Mouse (Mus musculus): ENCODE measurements around the gene Mucl3. TPM values are rescaled to one million over a fixed set of nuclear protein-coding genes. Genes with fewer than 3 reads are reported as not detected.

Gene Mucl3
- polyA plus RNA-seq, 1 experiment from 2014 or later = 71.0 TPM

DNA sequence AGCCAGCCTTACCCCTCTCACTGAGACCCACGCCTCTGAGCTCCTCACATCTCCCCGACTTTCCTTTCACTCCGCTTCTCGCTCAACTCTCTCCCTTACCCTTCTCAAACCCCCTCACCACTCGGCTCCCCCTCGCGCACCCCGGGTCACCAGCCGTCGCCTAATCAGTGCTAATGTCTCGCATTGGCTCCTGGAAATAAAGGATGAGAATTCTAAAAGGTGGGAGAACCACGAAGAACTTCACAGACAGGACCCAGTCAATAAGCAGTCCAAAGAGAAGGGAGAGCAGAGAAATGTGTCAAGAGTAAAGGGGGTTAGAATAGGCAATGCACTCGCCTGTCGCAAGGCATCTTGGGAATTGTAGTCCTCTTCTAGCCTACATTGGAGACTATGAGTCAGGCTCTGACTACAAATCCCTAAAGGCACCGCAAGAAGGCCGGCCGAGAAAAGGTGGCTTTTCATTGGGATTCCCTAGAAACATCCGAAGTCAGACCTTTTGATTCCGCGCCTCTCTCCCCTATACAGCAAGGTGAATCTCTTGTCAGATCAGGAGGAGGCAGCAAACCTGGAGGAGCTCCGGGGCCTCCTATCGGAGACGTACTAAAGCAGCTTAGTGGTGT lies 30.0 kb upstream of the Mucl3 start, which contains the start of gene Gtf2h4:
Gene Gtf2h4 (minus strand): TSS at position 324 of the 620 bp plus-strand sequence.
- no peak within 1 kb of the TSS for H3K27ac ChIP-seq (ENCODE audit: low read length)
- H3K36me3 ChIP-seq (ENCODE audit: control insufficient read depth, insufficient read depth, low read length) = no peaks in the 10 kb centered on the region
- WGBS = under 1% methylated on average over 23 of the region's 23 CpGs

DNA sequence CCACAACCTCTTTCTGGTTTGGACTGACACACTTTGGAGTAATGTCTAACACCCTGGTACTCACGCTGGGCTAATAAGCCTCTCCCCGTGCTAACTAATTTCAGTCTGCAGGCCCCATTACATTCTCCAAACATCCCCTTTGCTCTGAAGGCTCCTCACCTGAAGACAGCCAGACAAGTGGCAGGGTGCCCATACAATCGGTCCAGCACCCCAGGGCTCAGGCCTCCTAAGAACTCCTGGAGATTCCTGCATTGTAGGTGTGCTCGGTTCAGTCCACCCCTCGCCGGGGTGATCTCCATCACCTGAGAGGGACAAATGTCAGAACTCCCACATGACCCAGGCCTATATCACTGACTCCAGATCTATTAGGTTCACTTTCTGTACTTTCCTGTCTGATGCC lies 29.0 kb upstream of the Mucl3 start:
- Histone ChIP-seq H3K27ac (ENCODE audit: low read length) (no peak overlapping the region), H3K27me3 (ENCODE audit: control insufficient read depth, insufficient read depth, low read length) (no peaks in the 10 kb centered on the region), H3K9ac (ENCODE audit: low read length) (0 out of 2 replicates have a peak overlapping the region, but pooled peaks have one; percentile 95), H3K36me3 (ENCODE audit: control insufficient read depth, insufficient read depth, low read length) (no peaks in the 10 kb centered on the region), H3K9me3 (replicated peaks; ENCODE audit: control insufficient read depth, low read length) (no peaks in the 10 kb centered on the region), H3K4me1 (ENCODE audit: control insufficient read depth, insufficient read depth, low read length) (peaks cover 15% of the 10 kb centered on the region), H3K4me2 (ENCODE audit: low read depth, low read length) (peak overlapping the region; percentile 84; the same call in 1 of the 2 replicates), H3K4me3 (replicated peaks; ENCODE audit: low read length) (no peak overlapping the region)
- no peak for ATAC-seq (ENCODE audit: insufficient read depth, low FRiP score)
- 90% methylated on average over 6 of the region's 6 CpGs for WGBS

More for the DNA sequence above, 30.0 kb upstream of the Mucl3 start, which contains the start of gene Gtf2h4:
- peak; percentile 97 for ATAC-seq (ENCODE audit: insufficient read depth, low FRiP score)
- Histone ChIP-seq H3K9me3 (replicated peaks; ENCODE audit: control insufficient read depth, low read length) (no peaks in the 10 kb centered on the region), H3K4me1 (ENCODE audit: control insufficient read depth, insufficient read depth, low read length) (peaks cover 8% of the 10 kb centered on the region), H3K4me2 (ENCODE audit: low read depth, low read length) (peak within 1 kb of the TSS; percentile 84), H3K9ac (ENCODE audit: low read length) (peak within 1 kb of the TSS; percentile 95), H3K27me3 (ENCODE audit: control insufficient read depth, insufficient read depth, low read length) (no peaks in the 10 kb centered on the region), H3K4me3 (replicated peaks; ENCODE audit: low read length) (peak within 1 kb of the TSS; percentile 78)

DNA sequence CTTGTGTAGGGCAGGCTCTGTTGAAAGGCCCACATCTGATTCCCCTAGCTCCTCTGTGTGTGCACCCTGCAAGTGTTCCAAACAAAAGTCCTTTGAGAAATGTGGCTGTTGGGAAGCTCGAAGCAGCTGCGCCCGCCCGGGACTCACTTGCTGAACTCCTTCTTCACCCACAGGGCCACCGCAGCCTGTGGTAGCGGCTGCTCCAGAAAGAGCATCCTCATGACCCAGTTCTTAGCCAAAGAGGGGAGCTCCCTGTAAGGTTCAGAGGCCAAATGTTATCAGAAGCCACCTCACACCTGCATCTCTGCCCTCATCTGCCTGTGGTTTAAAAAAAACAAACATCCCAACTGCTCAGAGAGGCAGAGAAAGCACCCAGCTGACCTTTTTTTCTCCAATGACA lies 28.4 kb upstream of the Mucl3 start:
- Histone ChIP-seq H3K4me1 (ENCODE audit: control insufficient read depth, insufficient read depth, low read length) (peaks cover 16% of the 10 kb centered on the region), H3K4me3 (replicated peaks; ENCODE audit: low read length) (no peak overlapping the region), H3K9me3 (replicated peaks; ENCODE audit: control insufficient read depth, low read length) (no peaks in the 10 kb centered on the region), H3K9ac (ENCODE audit: low read length) (no peak overlapping the region), H3K36me3 (ENCODE audit: control insufficient read depth, insufficient read depth, low read length) (no peaks in the 10 kb centered on the region), H3K27me3 (ENCODE audit: control insufficient read depth, insufficient read depth, low read length) (no peaks in the 10 kb centered on the region), H3K4me2 (ENCODE audit: low read depth, low read length) (no peak overlapping the region), H3K27ac (ENCODE audit: low read length) (no peak overlapping the region)
- 82% methylated on average over 6 of the region's 6 CpGs for WGBS
- no peak for ATAC-seq (ENCODE audit: insufficient read depth, low FRiP score)

DNA sequence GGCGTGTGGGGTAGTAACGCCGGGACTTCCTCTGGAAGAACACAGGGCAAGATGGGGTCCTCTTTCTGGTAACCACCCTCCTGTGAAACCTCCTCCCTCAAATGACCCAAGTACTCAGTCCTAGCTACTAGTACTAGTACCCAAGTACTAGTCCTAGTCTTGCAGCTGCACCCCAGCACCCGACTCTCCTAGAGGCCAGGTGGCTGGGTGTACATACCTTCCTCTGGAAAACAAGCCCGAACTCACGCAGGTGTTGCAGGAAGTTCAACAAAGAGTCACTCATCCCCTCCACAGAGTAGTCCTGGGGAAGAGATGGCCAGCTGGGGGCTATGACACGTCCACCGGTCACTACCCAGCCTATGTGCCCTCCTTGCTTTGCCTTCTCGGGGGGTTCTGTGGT lies 26.2 kb upstream of the Mucl3 start:
- ATAC-seq (ENCODE audit: insufficient read depth, low FRiP score) = no peak
- Histone ChIP-seq H3K36me3 (ENCODE audit: control insufficient read depth, insufficient read depth, low read length) (no peaks in the 10 kb centered on the region), H3K9ac (ENCODE audit: low read length) (no peak overlapping the region), H3K4me2 (ENCODE audit: low read depth, low read length) (no peak overlapping the region), H3K4me3 (replicated peaks; ENCODE audit: low read length) (no peak overlapping the region), H3K27me3 (ENCODE audit: control insufficient read depth, insufficient read depth, low read length) (no peaks in the 10 kb centered on the region), H3K27ac (ENCODE audit: low read length) (no peak overlapping the region), H3K4me1 (ENCODE audit: control insufficient read depth, insufficient read depth, low read length) (peaks cover 21% of the 10 kb centered on the region), H3K9me3 (replicated peaks; ENCODE audit: control insufficient read depth, low read length) (no peaks in the 10 kb centered on the region)
- WGBS = 91% methylated on average over 9 of the region's 9 CpGs

GRCm38 (mm10) chr17:35667334-35668065 lies 24.0 kb upstream of the Mucl3 start, which contains the start of gene Vars2:
Vars2 (minus strand) TSS chr17:35667592.
- H3K4me2 ChIP-seq (ENCODE audit: low read depth, low read length) = peak within 1 kb of the TSS; percentile 98
- under 1% methylated on average over 61 of the region's 61 CpGs for WGBS
- peak; percentile 89 for ATAC-seq (ENCODE audit: insufficient read depth, low FRiP score)
- H3K4me3 ChIP-seq (replicated peaks; ENCODE audit: low read length) = peak within 1 kb of the TSS; percentile 85
- H3K9me3 ChIP-seq (replicated peaks; ENCODE audit: control insufficient read depth, low read length) = no peaks in the 10 kb centered on the region
- no peaks in the 10 kb centered on the region for H3K36me3 ChIP-seq (ENCODE audit: control insufficient read depth, insufficient read depth, low read length)
- peak within 1 kb of the TSS; percentile 94 for H3K27ac ChIP-seq (ENCODE audit: low read length)
- H3K4me1 ChIP-seq (ENCODE audit: control insufficient read depth, insufficient read depth, low read length) = peaks cover 14% of the 10 kb centered on the region
- H3K27me3 ChIP-seq (ENCODE audit: control insufficient read depth, insufficient read depth, low read length) = no peaks in the 10 kb centered on the region
- H3K9ac ChIP-seq (ENCODE audit: low read length) = peak within 1 kb of the TSS; percentile 90

GRCm38 (mm10) chr17:35666851-35667256 lies 23.4 kb upstream of the Mucl3 start:
- peak; percentile 49 for ATAC-seq (ENCODE audit: insufficient read depth, low FRiP score)
- Histone ChIP-seq H3K9ac (ENCODE audit: low read length) (peak overlapping the region; percentile 90), H3K36me3 (ENCODE audit: control insufficient read depth, insufficient read depth, low read length) (no peaks in the 10 kb centered on the region), H3K27me3 (ENCODE audit: control insufficient read depth, insufficient read depth, low read length) (no peaks in the 10 kb centered on the region), H3K27ac (ENCODE audit: low read length) (peak overlapping the region; percentile 94), H3K9me3 (replicated peaks; ENCODE audit: control insufficient read depth, low read length) (no peaks in the 10 kb centered on the region), H3K4me3 (replicated peaks; ENCODE audit: low read length) (peak overlapping the region; percentile 85), H3K4me1 (ENCODE audit: control insufficient read depth, insufficient read depth, low read length) (peaks cover 13% of the 10 kb centered on the region), H3K4me2 (ENCODE audit: low read depth, low read length) (peak overlapping the region; percentile 98)
- WGBS = 3% methylated on average over 13 of the region's 13 CpGs

DNA sequence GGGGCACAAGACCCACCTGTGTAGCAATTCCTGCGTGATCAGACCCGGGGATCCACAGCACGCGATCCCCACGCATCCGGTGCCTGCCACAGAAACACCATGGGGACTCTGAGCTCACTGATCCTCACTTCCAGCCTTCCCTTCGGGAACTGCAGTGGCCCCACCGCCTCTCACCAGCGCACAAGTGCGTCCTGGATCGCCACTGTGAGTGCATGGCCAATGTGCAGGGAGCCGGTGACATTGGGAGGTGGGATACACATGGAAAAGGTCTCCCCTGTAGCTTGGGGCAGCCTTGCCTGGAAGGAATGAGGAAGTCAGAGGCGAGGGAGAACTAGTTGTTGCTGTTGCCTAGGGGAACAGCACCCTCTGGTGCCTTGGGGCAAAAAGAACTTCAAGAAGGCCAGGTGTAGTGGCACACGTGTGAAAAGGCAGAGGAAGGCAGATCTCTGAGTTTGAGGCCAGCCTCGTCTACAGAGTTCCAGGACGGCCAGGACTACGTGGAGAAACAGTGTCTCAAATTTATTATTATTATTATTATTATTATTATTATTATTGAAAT lies 22.5 kb upstream of the Mucl3 start:
- Histone ChIP-seq H3K27me3 (ENCODE audit: control insufficient read depth, insufficient read depth, low read length) (no peaks in the 10 kb centered on the region), H3K4me1 (ENCODE audit: control insufficient read depth, insufficient read depth, low read length) (peaks cover 13% of the 10 kb centered on the region), H3K36me3 (ENCODE audit: control insufficient read depth, insufficient read depth, low read length) (no peaks in the 10 kb centered on the region), H3K9ac (ENCODE audit: low read length) (peak overlapping the region; percentile 60; the same call in 1 of the 2 replicates), H3K9me3 (replicated peaks; ENCODE audit: control insufficient read depth, low read length) (no peaks in the 10 kb centered on the region), H3K4me2 (ENCODE audit: low read depth, low read length) (peak overlapping the region; percentile 98; the same call in 1 of the 2 replicates), H3K4me3 (replicated peaks; ENCODE audit: low read length) (no peak overlapping the region), H3K27ac (ENCODE audit: low read length) (0 out of 2 replicates have a peak overlapping the region, but pooled peaks have one; percentile 33)
- no peak; the same call in 1 of the 2 replicates for ATAC-seq (ENCODE audit: insufficient read depth, low FRiP score)
- WGBS = 72% methylated on average over 17 of the region's 17 CpGs

GRCm38 (mm10) chr17:35653086-35653485 lies 9.6 kb upstream of the Mucl3 start:
- no peak overlapping the region for H3K9ac ChIP-seq (ENCODE audit: low read length)
- WGBS = 74% methylated on average over 2 of the region's 2 CpGs

More at GRCm38 (mm10) chr17:35653086-35653485, 9.6 kb upstream of the Mucl3 start:
- no peak for ATAC-seq (ENCODE audit: insufficient read depth, low FRiP score)
- Histone ChIP-seq H3K36me3 (ENCODE audit: control insufficient read depth, insufficient read depth, low read length) (0 out of 2 replicates have a peak, but pooled peaks cover 6% of the 10 kb centered on the region), H3K27ac (ENCODE audit: low read length) (peak overlapping the region; percentile 15; the same call in 1 of the 2 replicates), H3K27me3 (ENCODE audit: control insufficient read depth, insufficient read depth, low read length) (no peaks in the 10 kb centered on the region), H3K4me1 (ENCODE audit: control insufficient read depth, insufficient read depth, low read length) (peaks cover 9% of the 10 kb centered on the region; the same call in 1 of the 2 replicates), H3K4me3 (replicated peaks; ENCODE audit: low read length) (no peak overlapping the region), H3K4me2 (ENCODE audit: low read depth, low read length) (no peak overlapping the region), H3K9me3 (replicated peaks; ENCODE audit: control insufficient read depth, low read length) (no peaks in the 10 kb centered on the region)

Measured in stomach, embryonic 16.5 days (tissue).